Mouse (Mus musculus) liver, embryonic 12.5 days (tissue): ENCODE data around the gene Eml2. TPM values are rescaled to one million over a fixed set of nuclear protein-coding genes. Genes with fewer than 3 reads are reported as not detected.
A peak's percentile ranks its signal among the peaks of the same experiment; 100 is the strongest.

Experiments used
- ATAC-seq: fragments of 200-750 bp; cut with Nextera tagmentation; 2 replicates; pipeline ENCODE4 v1.8.0; 2017; ENCODE audit warnings: moderate number of reproducible peaks, mild to moderate bottlenecking, moderate library complexity
- H3K27ac ChIP-seq: fragments of 300-500 bp; sonication (generic); 2 replicates; pipeline ENCODE4 v1.5.1; 2016; ENCODE audit warnings: mild to moderate bottlenecking
- H3K27me3 ChIP-seq: fragments of 300-500 bp; sonication (generic); replicated peaks from 2 replicates; pipeline ENCODE4 v1.6.1; 2016; ENCODE audit warnings: mild to moderate bottlenecking, moderate library complexity
- H3K36me3 ChIP-seq: fragments of 300-500 bp; sonication (generic); 2 replicates; pipeline ENCODE4 v1.6.1; 2016; ENCODE audit warnings: mild to moderate bottlenecking, moderate library complexity
- H3K4me1 ChIP-seq: fragments of 300-500 bp; sonication (generic); 2 replicates; pipeline ENCODE4 v1.6.1; 2016
- H3K4me2 ChIP-seq: fragments of 300-500 bp; sonication (generic); 2 replicates; pipeline ENCODE4 v1.6.1; 2016; ENCODE audit warnings: mild to moderate bottlenecking, moderate library complexity
- H3K4me3 ChIP-seq: fragments of 300-500 bp; sonication (generic); 2 replicates; pipeline ENCODE4 v1.5.1; 2016; ENCODE audit warnings: mild to moderate bottlenecking, moderate library complexity
- H3K9ac ChIP-seq: fragments of 300-500 bp; sonication (generic); 2 replicates; pipeline ENCODE4 v1.6.1; 2016; ENCODE audit warnings: mild to moderate bottlenecking, moderate library complexity
- H3K9me3 ChIP-seq: fragments of 300-500 bp; sonication (generic); replicated peaks from 2 replicates; pipeline ENCODE4 v1.6.1; 2016; ENCODE audit warnings: mild to moderate bottlenecking, moderate library complexity
- WGBS: fragments of 180-500 bp; shearing (Covaris S2); methylation state at CpG from one replicate; pipeline ENCODE4 v1.1.7; 2016; ENCODE audit not compliant: insufficient replicate concordance; 5-methylcytosine and 5-hydroxymethylcytosine counted together
- polyA plus RNA-seq: library from polyadenylated mRNA; unstranded; fragments of >200 nt; fragmentation: Nextera tagmentation; extraction: Ambion mirVana; gene quantifications from 2 replicates; pipeline ENCODE4 v1.2.1, GENCODE M21; 2016

The Eml2 gene
- polyA plus RNA-seq, 1 experiment from 2014 or later: 5.1 TPM

DNA sequence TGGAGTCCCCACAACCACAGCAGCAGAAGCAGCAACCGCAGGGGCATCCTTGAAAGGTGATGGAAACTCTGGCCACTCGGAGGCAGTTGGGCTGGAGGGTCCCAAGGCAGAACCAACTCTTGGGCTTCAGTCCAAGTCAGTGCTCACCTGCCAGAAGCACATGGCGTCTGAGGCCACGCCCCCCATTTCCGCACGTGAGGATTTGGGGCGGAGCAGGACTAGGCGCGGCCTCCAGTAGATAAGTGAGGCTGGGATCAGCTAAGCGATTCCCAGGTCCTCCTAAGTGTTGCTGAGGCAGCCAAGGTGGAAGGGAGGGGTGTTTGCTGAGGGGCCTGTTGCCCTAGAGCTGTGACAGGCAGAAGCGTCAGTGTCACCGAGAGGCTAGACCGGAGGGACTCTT, 11.2 kb upstream of the Eml2 start:
- H3K27me3 ChIP-seq: peaks cover 85% of the 10 kb centered on the region
- peak; percentile 41; the same call in 1 of the 2 replicates for ATAC-seq

GRCm38 (mm10) chr7:19165656-19166423, 10.4 kb upstream of the Eml2 start, which contains the start of gene Gipr:
Gene Gipr, minus strand, starts transcription at chr7:19166127.
- WGBS: 8% methylated on average over 14 of the region's 14 CpGs
- no peak; the same call in 1 of the 2 replicates for ATAC-seq
- Histone ChIP-seq H3K4me2 (peak within 1 kb of the TSS; percentile 57), H3K27ac (no peak within 1 kb of the TSS), H3K27me3 (peaks cover 85% of the 10 kb centered on the region), H3K9me3 (no peaks in the 10 kb centered on the region), H3K4me3 (no peak within 1 kb of the TSS), H3K36me3 (no peaks in the 10 kb centered on the region), H3K9ac (no peak within 1 kb of the TSS; the same call in none of the 2 replicates), H3K4me1 (peaks cover 32% of the 10 kb centered on the region)

More for the DNA sequence above, 11.2 kb upstream of the Eml2 start:
- H3K4me3 ChIP-seq: no peak overlapping the region
- H3K36me3 ChIP-seq: no peaks in the 10 kb centered on the region
- no peak overlapping the region for H3K27ac ChIP-seq
- peaks cover 41% of the 10 kb centered on the region for H3K4me1 ChIP-seq
- peak overlapping the region; percentile 57 for H3K4me2 ChIP-seq
- 2% methylated on average over 13 of the region's 13 CpGs for WGBS
- H3K9me3 ChIP-seq: no peaks in the 10 kb centered on the region
- H3K9ac ChIP-seq: no peak overlapping the region; the same call in 1 of the 2 replicates

DNA sequence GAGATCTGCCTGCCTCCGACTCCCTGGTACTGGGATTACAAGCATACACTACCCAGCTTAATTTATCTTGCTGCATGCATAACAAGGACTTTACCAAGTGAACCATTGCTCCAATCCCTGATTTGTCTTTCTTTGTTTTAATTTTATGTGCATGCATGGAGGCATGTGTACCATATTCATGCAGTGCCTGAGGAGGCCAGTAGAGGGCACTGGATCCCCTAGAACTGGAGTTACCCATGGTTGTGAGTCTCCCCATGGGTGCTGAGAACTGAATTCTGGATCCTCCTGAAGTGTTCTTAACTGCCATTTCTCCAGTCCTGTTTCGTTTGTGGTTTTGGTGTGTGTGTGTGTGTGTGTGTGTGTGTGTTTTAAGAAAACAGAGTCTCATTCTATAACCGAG, 9.2 kb upstream of the Eml2 start:
- Histone ChIP-seq H3K36me3 (no peaks in the 10 kb centered on the region), H3K9ac (no peak overlapping the region), H3K9me3 (no peaks in the 10 kb centered on the region), H3K27ac (no peak overlapping the region), H3K27me3 (peaks cover 84% of the 10 kb centered on the region), H3K4me2 (no peak overlapping the region), H3K4me3 (no peak overlapping the region), H3K4me1 (peaks cover 35% of the 10 kb centered on the region)
- 66% methylated on average over 3 of the region's 3 CpGs for WGBS
- ATAC-seq: no peak

DNA sequence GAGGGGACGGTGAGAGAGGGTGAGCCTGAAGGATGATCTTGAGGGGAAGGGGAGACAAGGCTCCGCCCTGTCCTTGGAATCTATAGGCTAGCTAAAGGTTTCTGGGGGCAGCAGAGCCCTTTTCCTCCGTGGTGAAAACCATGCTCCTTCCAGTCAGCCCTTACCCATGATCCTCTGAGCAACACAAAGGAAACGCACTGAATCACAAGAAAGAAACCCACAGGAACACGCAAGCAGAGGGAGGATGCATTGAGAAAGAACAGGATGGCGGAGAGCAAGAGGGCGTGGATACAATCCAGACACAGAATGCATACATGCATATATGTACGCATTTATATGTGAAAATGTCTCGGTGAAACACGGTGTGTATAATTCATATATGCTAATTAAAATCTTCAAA, 6.7 kb upstream of the Eml2 start:
- WGBS: 49% methylated on average over 10 of the region's 10 CpGs
- H3K4me1 ChIP-seq: peaks cover 34% of the 10 kb centered on the region

DNA sequence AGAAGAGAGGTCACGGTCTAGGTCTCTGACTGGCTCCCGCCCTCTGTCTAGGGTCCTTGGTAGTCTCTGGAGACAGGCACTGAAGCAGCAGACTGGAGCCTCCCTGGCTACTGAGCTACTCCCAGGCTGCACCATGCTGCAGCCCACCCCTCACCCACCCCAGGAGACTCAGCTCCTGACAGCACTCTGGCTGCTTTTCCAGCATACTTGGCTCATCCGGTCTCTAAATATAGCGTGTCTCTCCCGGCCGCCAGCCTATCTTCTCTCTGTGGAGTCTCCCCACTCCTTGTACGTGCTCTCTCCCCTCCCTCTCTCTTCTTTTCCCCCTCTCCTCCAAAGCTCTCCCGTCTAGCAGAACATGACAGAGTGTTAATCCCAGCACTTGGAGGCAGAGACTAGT, 6.1 kb upstream of the Eml2 start:
- Histone ChIP-seq H3K4me2 (no peak overlapping the region), H3K9ac (no peak overlapping the region), H3K36me3 (no peaks in the 10 kb centered on the region), H3K27me3 (peaks cover 81% of the 10 kb centered on the region), H3K9me3 (no peaks in the 10 kb centered on the region), H3K4me1 (peaks cover 28% of the 10 kb centered on the region), H3K4me3 (no peak overlapping the region), H3K27ac (peak overlapping the region; percentile 62)
- 49% methylated on average over 8 of the region's 8 CpGs for WGBS
- no peak for ATAC-seq

More for the DNA sequence above, 6.7 kb upstream of the Eml2 start:
- Histone ChIP-seq H3K27me3 (peaks cover 82% of the 10 kb centered on the region), H3K27ac (no peak overlapping the region; the same call in 1 of the 2 replicates), H3K9me3 (no peaks in the 10 kb centered on the region), H3K36me3 (no peaks in the 10 kb centered on the region), H3K4me3 (no peak overlapping the region), H3K9ac (no peak overlapping the region), H3K4me2 (no peak overlapping the region)
- ATAC-seq: no peak

DNA sequence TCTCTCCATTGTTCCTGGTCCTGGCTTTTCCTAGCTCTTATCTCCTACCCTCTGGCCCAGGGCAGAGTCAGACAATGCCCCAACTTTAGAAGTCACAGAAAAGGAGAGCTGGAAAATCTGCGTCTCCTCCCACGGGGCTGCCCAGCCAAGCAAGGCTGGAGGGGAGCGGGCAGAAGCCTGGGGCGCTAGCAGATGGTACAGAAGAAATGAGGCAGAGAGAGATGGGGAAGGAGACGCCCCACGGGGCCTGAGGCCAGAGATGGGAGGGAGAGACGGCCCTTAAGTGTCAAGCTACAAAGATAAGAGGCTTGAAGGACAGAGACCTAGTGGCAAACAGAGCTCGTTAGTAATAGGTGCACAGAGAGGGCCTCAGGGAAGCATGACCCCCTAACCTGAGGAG, 4.4 kb upstream of the Eml2 start:
- WGBS: 21% methylated on average over 8 of the region's 8 CpGs
- Histone ChIP-seq H3K4me3 (no peak overlapping the region), H3K9ac (no peak overlapping the region), H3K36me3 (no peaks in the 10 kb centered on the region), H3K4me2 (no peak overlapping the region), H3K27me3 (peaks cover 85% of the 10 kb centered on the region), H3K9me3 (no peaks in the 10 kb centered on the region), H3K4me1 (peaks cover 27% of the 10 kb centered on the region), H3K27ac (no peak overlapping the region)
- no peak for ATAC-seq

DNA sequence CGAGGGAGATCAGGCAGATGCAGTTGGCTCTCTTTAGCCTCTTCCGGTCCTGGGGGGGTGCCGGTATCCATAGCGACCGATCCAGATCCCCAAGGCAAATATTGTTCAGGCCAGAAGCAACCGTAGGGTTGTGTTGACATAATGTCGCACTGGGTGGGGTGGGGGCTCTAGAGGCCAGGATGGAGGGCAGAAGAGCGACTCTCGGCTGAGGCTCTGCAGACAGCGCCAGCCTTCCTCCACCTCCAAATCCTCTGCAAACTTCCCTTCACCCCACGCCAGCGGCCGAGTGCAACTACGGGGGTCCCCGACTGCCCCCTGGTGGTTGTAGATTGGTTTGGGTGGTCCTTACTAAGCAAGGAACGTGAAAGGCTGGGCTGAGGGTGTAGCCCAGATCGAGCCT, 3.3 kb upstream of the Eml2 start:
- H3K9ac ChIP-seq: 0 out of 2 replicates have a peak overlapping the region, but pooled peaks have one; percentile 10
- ATAC-seq: peak; percentile 48; the same call in 1 of the 2 replicates

DNA sequence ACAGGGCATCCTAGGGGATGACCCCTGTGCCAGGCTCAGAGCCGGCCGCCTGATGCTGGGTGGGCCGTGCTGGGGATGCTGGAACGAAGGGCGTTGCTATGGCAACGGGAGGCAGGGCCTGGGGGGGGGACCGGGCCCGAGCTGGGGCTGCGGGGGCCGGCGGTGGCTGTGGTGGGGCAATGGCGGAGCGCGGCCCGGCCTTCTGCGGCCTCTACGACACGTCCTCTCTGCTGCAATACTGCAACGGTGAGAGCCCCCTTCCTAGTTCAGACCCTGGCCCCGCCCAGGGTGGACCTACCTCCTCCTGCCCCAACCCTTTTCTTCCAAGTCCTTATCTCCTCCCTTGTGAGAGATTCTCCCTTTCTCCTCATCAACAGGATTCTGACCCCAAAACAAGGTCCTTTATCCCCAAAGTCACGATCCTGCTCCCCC, 311 bp downstream of the Eml2 start:
- Histone ChIP-seq H3K27me3 (peaks cover 86% of the 10 kb centered on the region), H3K9ac (no peak overlapping the region)
- 8% methylated on average over 21 of the region's 21 CpGs for WGBS

More for the DNA sequence above, 3.3 kb upstream of the Eml2 start:
- H3K4me2 ChIP-seq: peak overlapping the region; percentile 50
- 5% methylated on average over 17 of the region's 17 CpGs for WGBS
- H3K36me3 ChIP-seq: no peaks in the 10 kb centered on the region
- H3K27ac ChIP-seq: no peak overlapping the region
- peaks cover 32% of the 10 kb centered on the region for H3K4me1 ChIP-seq
- peak overlapping the region; percentile 25; the same call in 1 of the 2 replicates for H3K4me3 ChIP-seq
- peaks cover 90% of the 10 kb centered on the region for H3K27me3 ChIP-seq
- no peaks in the 10 kb centered on the region for H3K9me3 ChIP-seq

DNA sequence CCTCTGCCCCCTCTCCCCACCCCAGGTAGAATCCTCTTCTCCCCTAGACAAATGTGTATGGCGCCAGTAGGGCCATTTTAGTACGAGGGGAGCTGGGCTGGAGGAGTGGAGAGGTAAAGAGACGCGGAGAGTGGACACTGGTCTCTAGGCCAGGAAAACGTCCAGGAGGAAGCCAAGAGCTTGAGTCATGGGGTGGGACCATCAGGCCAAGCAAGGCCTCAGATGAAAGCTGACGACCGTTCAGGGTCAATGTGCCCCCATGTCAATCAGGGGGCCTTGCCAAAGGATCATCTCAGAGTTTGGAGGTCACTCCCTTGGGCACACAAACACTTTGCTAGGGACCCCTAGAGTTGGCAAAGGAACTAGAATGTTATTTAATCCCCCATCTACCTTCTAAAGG, 995 bp downstream of the Eml2 start:
- no peak for ATAC-seq
- H3K9ac ChIP-seq: no peak overlapping the region
- no peak overlapping the region for H3K27ac ChIP-seq
- 59% methylated on average over 7 of the region's 7 CpGs for WGBS
- peaks cover 81% of the 10 kb centered on the region for H3K27me3 ChIP-seq
- no peaks in the 10 kb centered on the region for H3K36me3 ChIP-seq
- no peak overlapping the region for H3K4me3 ChIP-seq
- no peak overlapping the region for H3K4me2 ChIP-seq
- H3K4me1 ChIP-seq: peaks cover 69% of the 10 kb centered on the region
- H3K9me3 ChIP-seq: no peaks in the 10 kb centered on the region

More for the DNA sequence above, 311 bp downstream of the Eml2 start:
- H3K36me3 ChIP-seq: no peaks in the 10 kb centered on the region
- no peaks in the 10 kb centered on the region for H3K9me3 ChIP-seq
- H3K4me3 ChIP-seq: peak overlapping the region; percentile 13; the same call in 1 of the 2 replicates
- no peak for ATAC-seq
- no peak overlapping the region for H3K27ac ChIP-seq
- peaks cover 69% of the 10 kb centered on the region for H3K4me1 ChIP-seq
- peak overlapping the region; percentile 30 for H3K4me2 ChIP-seq

DNA sequence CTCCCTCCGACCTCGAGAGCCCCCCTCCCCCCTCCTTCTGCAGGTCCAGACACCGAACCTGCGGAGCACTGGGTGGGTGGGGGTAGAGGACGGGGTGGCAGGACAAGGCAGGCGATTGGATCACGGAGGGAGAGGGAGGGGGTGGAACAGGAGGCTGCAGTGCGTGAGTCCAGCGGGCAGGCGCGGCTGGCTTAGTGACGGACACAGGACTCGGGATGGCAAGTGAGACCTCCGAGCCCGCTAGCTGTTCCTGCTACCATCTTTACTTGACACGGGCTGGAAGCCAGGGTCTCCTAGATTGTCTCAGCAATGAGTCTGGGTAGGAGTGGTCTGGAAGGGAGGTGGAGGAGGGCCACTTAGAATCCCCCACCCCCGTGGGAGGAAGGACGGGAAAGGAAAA, 1.8 kb downstream of the Eml2 start:
- Histone ChIP-seq H3K27ac (no peak overlapping the region), H3K4me3 (0 out of 2 replicates have a peak overlapping the region, but pooled peaks have one; percentile 2), H3K4me2 (peak overlapping the region; percentile 25; the same call in 1 of the 2 replicates), H3K4me1 (peaks cover 65% of the 10 kb centered on the region), H3K36me3 (no peaks in the 10 kb centered on the region), H3K27me3 (peaks cover 73% of the 10 kb centered on the region), H3K9me3 (no peaks in the 10 kb centered on the region), H3K9ac (no peak overlapping the region)
- no peak for ATAC-seq
- 12% methylated on average over 18 of the region's 18 CpGs for WGBS

- 4% methylated on average over 25 of the region's 27 CpGs for WGBS
- no peaks in the 10 kb centered on the region for H3K9me3 ChIP-seq
- H3K36me3 ChIP-seq: no peaks in the 10 kb centered on the region
- H3K9ac ChIP-seq: no peak overlapping the region
- peaks cover 65% of the 10 kb centered on the region for H3K4me1 ChIP-seq
- no peak for ATAC-seq
- peak overlapping the region; percentile 24; the same call in 1 of the 2 replicates for H3K4me3 ChIP-seq
- no peak overlapping the region for H3K27ac ChIP-seq
- peak overlapping the region; percentile 61 for H3K4me2 ChIP-seq
- H3K27me3 ChIP-seq: peaks cover 68% of the 10 kb centered on the region
Observed at GRCm38 (mm10) chr7:19178443-19179092, 2.3 kb downstream of the Eml2 start.

DNA sequence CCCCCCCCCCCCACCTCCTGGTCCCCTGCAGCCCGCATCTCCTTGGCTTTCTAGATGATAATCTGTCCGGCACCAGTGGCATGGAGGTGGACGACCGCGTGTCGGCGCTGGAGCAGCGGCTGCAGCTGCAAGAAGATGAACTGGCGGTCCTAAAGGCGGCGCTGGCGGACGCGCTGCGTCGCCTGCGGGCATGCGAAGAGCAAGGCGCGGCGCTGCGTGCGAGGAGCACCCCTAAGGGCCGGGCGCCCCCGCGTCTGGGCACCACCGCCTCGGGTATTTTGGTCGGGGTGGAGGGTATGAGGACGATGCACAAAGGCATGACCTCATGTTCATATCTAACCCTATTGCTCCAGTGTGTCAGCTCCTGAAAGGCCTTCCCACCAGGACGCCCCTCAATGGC, 3.0 kb downstream of the Eml2 start:
- Histone ChIP-seq H3K36me3 (no peaks in the 10 kb centered on the region), H3K4me2 (peak overlapping the region; percentile 61), H3K4me1 (peaks cover 65% of the 10 kb centered on the region), H3K27me3 (peaks cover 62% of the 10 kb centered on the region), H3K9ac (no peak overlapping the region), H3K4me3 (peak overlapping the region; percentile 24), H3K9me3 (no peaks in the 10 kb centered on the region), H3K27ac (no peak overlapping the region)
- ATAC-seq: no peak
- WGBS: under 1% methylated on average over 30 of the region's 32 CpGs
